Mouse (Mus musculus) lung, adult 2 months (tissue): ENCODE data around the gene Hspb9.

ENCODE experiments used
- CTCF ChIP-seq: fragments of 200-500 bp; IDR thresholded peaks from 2 replicates; pipeline ENCODE4 v1.5.1; 2011; ENCODE audit warnings: mild to moderate bottlenecking, low read length, control low read depth; ENCODE audit not compliant: insufficient read depth
- POLR2A ChIP-seq: fragments of 200-500 bp; IDR thresholded peaks from 2 replicates; pipeline ENCODE4 v1.6.1; 2011; ENCODE audit warnings: low read depth, mild to moderate bottlenecking, control low read depth, low read length, borderline replicate concordance; ENCODE audit errors: extremely low read depth

- TF ChIP-seq CTCF (no peak), POLR2A (peak; percentile 44; the same call in 1 of the 2 replicates)
Measured at GRCm38 (mm10) chr11:100724919-100725512, 11.4 kb downstream of the Hspb9 start.
